Mouse (Mus musculus): ENCODE measurements at regions not wholly inside any gene's neighbourhood (a gene's known extent, or its start where the extent isn't known, plus 50 kb on each side); places are given as distances from the start of the nearest gene placed in this dataset.

DNA sequence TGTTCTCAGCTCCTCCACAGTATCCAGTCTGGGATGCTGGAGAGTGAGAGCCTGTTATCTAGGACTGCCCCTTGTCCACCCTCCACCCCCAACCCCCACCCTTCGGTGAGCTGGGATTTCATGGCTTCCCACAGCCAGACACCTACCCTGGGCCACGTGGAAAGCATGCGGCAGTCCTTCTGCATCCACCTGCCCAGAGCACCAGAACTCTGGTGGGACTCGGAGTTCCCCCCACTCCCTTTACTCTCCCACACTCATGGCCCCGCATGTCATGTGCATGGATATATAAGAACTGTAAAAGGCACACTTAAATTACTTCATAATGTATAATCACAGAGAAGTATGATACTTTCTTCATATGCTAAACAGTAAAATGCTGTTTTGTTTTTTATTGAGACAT, 175.5 kb upstream of the Ahr start:
- Histone ChIP-seq H3K4me1 (ENCODE audit: control insufficient read depth in 1 of 2, insufficient read depth in 2 of 2) (peaks cover 14 to 50% of the 10 kb centered on the region in 2 experiments; a peak in 3 of 4 replicates), H3K9ac (ENCODE audit: insufficient read depth, low read depth) (peak overlapping the region; percentile 51; the same call in 1 of the 2 replicates), H3K79me2 (replicated peaks; ENCODE audit: control insufficient read depth, extremely low read depth, insufficient read depth, poor library complexity, severe bottlenecking) (no peaks in the 10 kb centered on the region), H3K4me2 (ENCODE audit: insufficient read depth, low read depth, poor library complexity, severe bottlenecking) (peak overlapping the region; percentile 96), H3K9me3 (replicated peaks; ENCODE audit: low read length) (no peaks in the 10 kb centered on the region), H3K27ac (ENCODE audit: insufficient read depth, low read depth) (peak overlapping the region; percentile 93), H3K36me3 (replicated peaks in 1 of 2; ENCODE audit: control insufficient read depth in 1 of 2, insufficient read depth in 1 of 2, low read length in 1 of 2) (no peaks in the 10 kb centered on the region), H3K4me3 (replicated peaks in 1 of 3; ENCODE audit: low read depth in 2 of 3, low read length in 2 of 3, poor library complexity in 1 of 3) (no peak overlapping the region), H3K27me3 (replicated peaks) (no peaks in the 10 kb centered on the region)
- dilution Hi-C loops (cut with MboI; ENCODE audit: extremely low pct_ligation_motif_present, extremely low pct_unique_long_range_greater_than_20kb, low sequenced_read_pairs) (no loop called here), in situ Hi-C loops (cut with MboI; ENCODE audit: low pct_ligation_motif_present, low pct_unique_long_range_greater_than_20kb, low sequenced_read_pairs) (no loop called here)
- DNase-seq (ENCODE audit: extremely low read depth): no peak
- TF ChIP-seq JUN (IDR thresholded peaks at IDR 0.05; ENCODE audit: insufficient read depth, low read depth, low read length) (no peak), MYC (IDR thresholded peaks at IDR 0.05; ENCODE audit: low read depth, low read length) (peak; percentile 68; the same call in 1 of the 2 replicates), MAX (IDR thresholded peaks at IDR 0.05; ENCODE audit: low read length) (peak; percentile 77; the same call in 1 of the 2 replicates), MAZ (IDR thresholded peaks at IDR 0.05; ENCODE audit: low read depth, low read length) (no peak), MXI1 (IDR thresholded peaks at IDR 0.05; ENCODE audit: low read depth, low read length) (0 out of 2 replicates have a peak, but pooled peaks have one; percentile 35)

DNA sequence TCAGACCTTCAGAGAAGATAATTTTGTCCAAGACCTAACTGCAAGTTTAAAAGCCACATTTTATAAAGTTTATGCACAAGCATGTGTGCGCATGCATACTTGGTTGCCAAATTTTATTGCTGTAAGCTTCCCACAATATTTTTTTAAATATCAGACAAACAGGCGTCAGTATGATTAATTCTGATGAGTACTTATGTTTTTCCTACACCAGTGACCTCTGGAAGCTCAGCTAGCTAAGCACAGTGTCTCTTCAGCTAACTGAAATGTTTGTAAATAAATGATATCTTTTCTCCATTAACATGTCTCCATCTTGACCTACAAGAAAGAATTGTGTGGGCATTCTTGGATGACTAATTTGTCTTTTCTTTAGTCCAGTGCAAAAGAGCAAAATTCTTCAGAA, 168.6 kb upstream of the Ahr start:
- no peaks in the 10 kb centered on the region for H3K27me3 ChIP-seq (replicated peaks)
- H3K4me3 ChIP-seq (replicated peaks in 1 of 3; ENCODE audit: low read depth in 2 of 3, low read length in 2 of 3, poor library complexity in 1 of 3): no peak overlapping the region
- no peaks in the 10 kb centered on the region for H3K79me2 ChIP-seq (replicated peaks; ENCODE audit: control insufficient read depth, extremely low read depth, insufficient read depth, poor library complexity, severe bottlenecking)
- H3K4me1 ChIP-seq (ENCODE audit: control insufficient read depth in 1 of 2, insufficient read depth in 2 of 2): peaks cover 4 to 21% of the 10 kb centered on the region in 2 experiments; a peak in 3 of 4 replicates
- H3K36me3 ChIP-seq (replicated peaks in 1 of 2; ENCODE audit: control insufficient read depth in 1 of 2, insufficient read depth in 1 of 2, low read length in 1 of 2): no peaks in the 10 kb centered on the region
- no peak overlapping the region for H3K27ac ChIP-seq (ENCODE audit: insufficient read depth, low read depth)
- TF ChIP-seq USF1 (IDR thresholded peaks at IDR 0.05; ENCODE audit: low read depth, low read length): no peak
- 0 out of 2 replicates have a peak, but pooled peaks have one; percentile 10 for TF ChIP-seq EP300 (IDR thresholded peaks at IDR 0.05; ENCODE audit: low read length)
- no peak for TF ChIP-seq ELF1 (IDR thresholded peaks at IDR 0.05; ENCODE audit: low read depth, low read length)
- no peak for TF ChIP-seq MAFK (IDR thresholded peaks at IDR 0.05; ENCODE audit: insufficient replicate concordance, low read length)
- no peak overlapping the region for H3K9ac ChIP-seq (ENCODE audit: insufficient read depth, low read depth)
- in situ Hi-C loops (cut with MboI; ENCODE audit: low pct_ligation_motif_present, low pct_unique_long_range_greater_than_20kb, low sequenced_read_pairs) (no loop called here), dilution Hi-C loops (cut with MboI; ENCODE audit: extremely low pct_ligation_motif_present, extremely low pct_unique_long_range_greater_than_20kb, low sequenced_read_pairs) (no loop called here)
- DNase-seq (ENCODE audit: extremely low read depth): no peak
- no peak overlapping the region for H3K4me2 ChIP-seq (ENCODE audit: insufficient read depth, low read depth, poor library complexity, severe bottlenecking)
- no peaks in the 10 kb centered on the region for H3K9me3 ChIP-seq (replicated peaks; ENCODE audit: low read length)

DNA sequence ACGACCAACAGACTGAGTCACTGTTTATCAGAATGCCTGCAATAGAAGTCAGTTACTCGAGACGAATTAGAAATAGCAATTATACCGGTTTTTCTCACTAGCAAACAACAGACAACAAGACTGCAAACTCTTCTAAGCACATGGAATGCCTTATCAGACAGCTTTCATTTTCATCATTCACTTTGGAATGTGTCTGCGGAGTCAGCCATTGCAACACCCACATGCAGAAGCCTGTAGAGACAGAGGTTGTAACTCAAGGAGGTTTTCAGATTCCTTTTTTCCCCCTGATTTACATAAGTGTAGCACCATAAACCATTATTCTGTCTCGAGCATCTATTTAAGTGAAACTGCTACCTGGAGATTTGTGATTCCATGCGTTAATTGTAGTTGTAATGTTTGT, 167.8 kb upstream of the Ahr start:
- Histone ChIP-seq H3K27me3 (replicated peaks) (no peaks in the 10 kb centered on the region), H3K4me3 (replicated peaks in 1 of 3; ENCODE audit: low read depth in 2 of 3, low read length in 2 of 3, poor library complexity in 1 of 3) (no peak overlapping the region), H3K9ac (ENCODE audit: insufficient read depth, low read depth) (no peak overlapping the region), H3K36me3 (replicated peaks in 1 of 2; ENCODE audit: control insufficient read depth in 1 of 2, insufficient read depth in 1 of 2, low read length in 1 of 2) (no peaks in the 10 kb centered on the region), H3K79me2 (replicated peaks; ENCODE audit: control insufficient read depth, extremely low read depth, insufficient read depth, poor library complexity, severe bottlenecking) (no peaks in the 10 kb centered on the region), H3K4me2 (ENCODE audit: insufficient read depth, low read depth, poor library complexity, severe bottlenecking) (no peak overlapping the region), H3K27ac (ENCODE audit: insufficient read depth, low read depth) (no peak overlapping the region), H3K4me1 (ENCODE audit: control insufficient read depth in 1 of 2, insufficient read depth in 2 of 2) (peaks cover 4 to 16% of the 10 kb centered on the region in 2 experiments; a peak in 3 of 4 replicates), H3K9me3 (replicated peaks; ENCODE audit: low read length) (no peaks in the 10 kb centered on the region)
- no peak for DNase-seq (ENCODE audit: extremely low read depth)
- in situ Hi-C loops (cut with MboI; ENCODE audit: low pct_ligation_motif_present, low pct_unique_long_range_greater_than_20kb, low sequenced_read_pairs) (no loop called here), dilution Hi-C loops (cut with MboI; ENCODE audit: extremely low pct_ligation_motif_present, extremely low pct_unique_long_range_greater_than_20kb, low sequenced_read_pairs) (no loop called here)
- TF ChIP-seq MEF2A (IDR thresholded peaks at IDR 0.05; ENCODE audit: borderline replicate concordance, low read depth, low read length): no peak
- TF ChIP-seq SIN3A (IDR thresholded peaks at IDR 0.05; ENCODE audit: low read length): no peak
- TF ChIP-seq ETS1 (conservative IDR thresholded peaks at IDR 0.05; ENCODE audit: low read depth, low read length): no peak
- TF ChIP-seq MXI1 (IDR thresholded peaks at IDR 0.05; ENCODE audit: low read depth, low read length): no peak

Data from CH12.LX (cell line).